Mouse (Mus musculus) G1E (cell line): ENCODE data around the gene Fam111a.

Experiments
- CTCF ChIP-seq: IDR thresholded peaks from 2 replicates; pipeline ENCODE4 v1.5.1; 2012; ENCODE audit warnings: low read depth, low read length, inconsistent platforms, mixed read lengths
- GATA2 ChIP-seq: IDR thresholded peaks from 2 replicates; pipeline ENCODE4 v1.6.1; 2012; ENCODE audit warnings: low read depth, low read length, inconsistent platforms, borderline replicate concordance

DNA sequence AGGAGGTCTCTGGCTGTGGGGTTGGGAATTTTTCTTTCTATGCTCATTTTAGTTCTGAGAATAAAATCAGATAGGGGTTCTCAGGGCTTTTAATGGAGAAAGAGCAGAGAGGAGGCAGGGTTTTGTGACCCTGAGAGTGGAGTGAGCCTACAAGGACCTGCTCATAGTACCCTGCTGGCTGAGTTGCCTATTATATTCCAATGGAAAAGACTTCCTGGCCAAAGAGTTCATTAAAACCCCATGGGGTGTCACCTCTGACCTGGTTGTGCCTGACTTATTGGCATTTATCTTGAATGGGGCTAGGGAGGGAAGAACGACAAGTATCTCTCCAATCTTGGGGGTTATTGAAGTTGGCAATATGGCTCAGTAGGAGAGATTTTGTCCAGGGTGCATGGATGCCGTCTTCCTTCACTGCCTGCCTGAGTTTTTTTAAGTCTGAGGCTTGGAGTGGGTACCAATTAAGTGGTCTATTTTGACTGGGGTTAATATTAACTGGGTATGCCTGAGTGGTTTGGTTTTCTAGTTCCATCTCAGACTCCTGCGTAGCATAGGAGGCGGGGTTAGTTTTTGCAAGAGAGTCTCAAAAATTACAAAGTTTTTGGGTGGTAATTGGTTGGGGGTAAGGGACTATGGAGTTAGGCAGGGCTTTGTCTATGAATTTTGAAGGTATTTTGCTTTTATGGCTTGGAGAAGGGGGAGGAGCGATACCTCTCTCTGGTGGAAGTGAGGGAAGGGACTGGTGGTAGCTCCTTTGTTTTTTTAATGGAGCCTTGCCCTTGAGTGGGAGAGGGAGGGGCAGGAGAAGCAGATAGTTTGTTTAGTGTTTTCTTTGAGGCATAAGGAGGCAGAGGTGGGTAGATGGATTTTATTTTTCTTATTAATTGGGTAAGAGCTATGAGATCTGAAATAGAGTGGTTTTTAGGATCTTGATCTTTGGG lies 4.7 kb downstream of the Fam111a start:
- TF ChIP-seq GATA2 (no peak), CTCF (no peak)
